Mouse (Mus musculus) E14TG2a.4 (cell line): Measurements from ENCODE around the gene Dcaf5.

Experiments used
- CTCF ChIP-seq: conservative IDR thresholded peaks from 2 replicates; pipeline ENCODE4 v1.5.1; 2014; ENCODE audit warnings: low read length
- POU5F1 ChIP-seq: IDR thresholded peaks from 2 replicates; pipeline ENCODE4 v1.6.1; 2014; ENCODE audit warnings: low read length, borderline replicate concordance

GRCm38 (mm10) chr12:80298714-80299113 lies 137.7 kb downstream of the Dcaf5 start:
- TF ChIP-seq CTCF = no peak
- TF ChIP-seq POU5F1 = no peak
